Mouse (Mus musculus): ENCODE data around the gene Itgae. TPM values are rescaled to one million over a fixed set of nuclear protein-coding genes. Genes with fewer than 3 reads are reported as not detected.
A peak's percentile ranks its signal among the peaks of the same experiment; 100 is the strongest.

The Itgae gene
- polyA plus RNA-seq, 1 experiment from 2014 or later: 0.24 TPM

GRCm38 (mm10) chr11:73126495-73126894, 36.1 kb downstream of the Itgae start:
- no peaks in the 10 kb centered on the region for H3K4me1 ChIP-seq (ENCODE audit: control insufficient read depth, insufficient read depth, low read length)
- H3K27ac ChIP-seq (replicated peaks; ENCODE audit: low read depth, low read length): no peak overlapping the region
- WGBS: 88% methylated on average over 6 of the region's 6 CpGs
- DNase-seq: no peak
- no peak overlapping the region for H3K4me2 ChIP-seq (ENCODE audit: low read length)
- ATAC-seq (ENCODE audit: low FRiP score, low TSS enrichment): no peak
- H3K4me3 ChIP-seq (replicated peaks; ENCODE audit: low read depth, low read length): no peak overlapping the region
- H3K9me3 ChIP-seq (ENCODE audit: control insufficient read depth, low read length): no peaks in the 10 kb centered on the region
- no peak overlapping the region for H3K9ac ChIP-seq (replicated peaks; ENCODE audit: low read length)
- no peaks in the 10 kb centered on the region for H3K27me3 ChIP-seq (ENCODE audit: control insufficient read depth, insufficient read depth, low read length)
- no peaks in the 10 kb centered on the region for H3K36me3 ChIP-seq (ENCODE audit: control insufficient read depth, insufficient read depth, low read length)

- no peak for ATAC-seq (ENCODE audit: low FRiP score, low TSS enrichment)
- Histone ChIP-seq H3K4me3 (replicated peaks; ENCODE audit: low read depth, low read length) (no peak overlapping the region), H3K4me1 (ENCODE audit: control insufficient read depth, insufficient read depth, low read length) (no peaks in the 10 kb centered on the region), H3K9me3 (ENCODE audit: control insufficient read depth, low read length) (no peaks in the 10 kb centered on the region), H3K9ac (replicated peaks; ENCODE audit: low read length) (no peak overlapping the region), H3K27me3 (ENCODE audit: control insufficient read depth, insufficient read depth, low read length) (no peaks in the 10 kb centered on the region), H3K27ac (replicated peaks; ENCODE audit: low read depth, low read length) (no peak overlapping the region), H3K36me3 (ENCODE audit: control insufficient read depth, insufficient read depth, low read length) (no peaks in the 10 kb centered on the region), H3K4me2 (ENCODE audit: low read length) (no peak overlapping the region)
- 88% methylated on average over 7 of the region's 7 CpGs for WGBS
- no peak for DNase-seq
These were observed 40.6 kb downstream of the Itgae start for GRCm38 (mm10) chr11:73131020-73131419.

GRCm38 (mm10) chr11:73132999-73133398, 42.6 kb downstream of the Itgae start:
- 99% methylated on average over 6 of the region's 6 CpGs for WGBS
- Histone ChIP-seq H3K36me3 (ENCODE audit: control insufficient read depth, insufficient read depth, low read length) (no peaks in the 10 kb centered on the region), H3K4me1 (ENCODE audit: control insufficient read depth, insufficient read depth, low read length) (peaks cover 4% of the 10 kb centered on the region; the same call in 1 of the 2 replicates), H3K4me2 (ENCODE audit: low read length) (no peak overlapping the region), H3K27ac (replicated peaks; ENCODE audit: low read depth, low read length) (no peak overlapping the region), H3K9ac (replicated peaks; ENCODE audit: low read length) (no peak overlapping the region), H3K9me3 (ENCODE audit: control insufficient read depth, low read length) (no peaks in the 10 kb centered on the region), H3K4me3 (replicated peaks; ENCODE audit: low read depth, low read length) (no peak overlapping the region), H3K27me3 (ENCODE audit: control insufficient read depth, insufficient read depth, low read length) (no peaks in the 10 kb centered on the region)
- DNase-seq (no peak), ATAC-seq (ENCODE audit: low FRiP score, low TSS enrichment) (no peak)

- H3K27me3 ChIP-seq (ENCODE audit: control insufficient read depth, insufficient read depth, low read length): no peaks in the 10 kb centered on the region
- no peak overlapping the region for H3K9ac ChIP-seq (replicated peaks; ENCODE audit: low read length)
- H3K4me1 ChIP-seq (ENCODE audit: control insufficient read depth, insufficient read depth, low read length): peaks cover 4% of the 10 kb centered on the region; the same call in 1 of the 2 replicates
- ATAC-seq (ENCODE audit: low FRiP score, low TSS enrichment): no peak
- no peak overlapping the region for H3K4me2 ChIP-seq (ENCODE audit: low read length)
- H3K27ac ChIP-seq (replicated peaks; ENCODE audit: low read depth, low read length): no peak overlapping the region
- no peaks in the 10 kb centered on the region for H3K36me3 ChIP-seq (ENCODE audit: control insufficient read depth, insufficient read depth, low read length)
- H3K4me3 ChIP-seq (replicated peaks; ENCODE audit: low read depth, low read length): no peak overlapping the region
- no peak for DNase-seq
- H3K9me3 ChIP-seq (ENCODE audit: control insufficient read depth, low read length): no peaks in the 10 kb centered on the region
- 93% methylated on average over 5 of the region's 5 CpGs for WGBS
These were observed 43.8 kb downstream of the Itgae start for GRCm38 (mm10) chr11:73134222-73134621.

- no peaks in the 10 kb centered on the region for H3K36me3 ChIP-seq (ENCODE audit: control insufficient read depth, insufficient read depth, low read length)
- H3K4me1 ChIP-seq (ENCODE audit: control insufficient read depth, insufficient read depth, low read length): peaks cover 4% of the 10 kb centered on the region; the same call in 1 of the 2 replicates
- H3K9ac ChIP-seq (replicated peaks; ENCODE audit: low read length): no peak overlapping the region
- no peaks in the 10 kb centered on the region for H3K27me3 ChIP-seq (ENCODE audit: control insufficient read depth, insufficient read depth, low read length)
- H3K4me2 ChIP-seq (ENCODE audit: low read length): peak overlapping the region; percentile 80
- DNase-seq (no peak), ATAC-seq (ENCODE audit: low FRiP score, low TSS enrichment) (no peak)
- no peaks in the 10 kb centered on the region for H3K9me3 ChIP-seq (ENCODE audit: control insufficient read depth, low read length)
- no peak overlapping the region for H3K4me3 ChIP-seq (replicated peaks; ENCODE audit: low read depth, low read length)
- WGBS: 92% methylated on average over 6 of the region's 6 CpGs
- H3K27ac ChIP-seq (replicated peaks; ENCODE audit: low read depth, low read length): no peak overlapping the region
These were observed 46.2 kb downstream of the Itgae start for GRCm38 (mm10) chr11:73136587-73136986.

GRCm38 (mm10) chr11:73137116-73137515, 46.7 kb downstream of the Itgae start:
- ATAC-seq (ENCODE audit: low FRiP score, low TSS enrichment) (no peak), DNase-seq (no peak)
- Histone ChIP-seq H3K4me3 (replicated peaks; ENCODE audit: low read depth, low read length) (peak overlapping the region; percentile 76), H3K36me3 (ENCODE audit: control insufficient read depth, insufficient read depth, low read length) (no peaks in the 10 kb centered on the region), H3K9ac (replicated peaks; ENCODE audit: low read length) (peak overlapping the region; percentile 66; the same call in 1 of the 2 replicates), H3K4me1 (ENCODE audit: control insufficient read depth, insufficient read depth, low read length) (peaks cover 4% of the 10 kb centered on the region; the same call in 1 of the 2 replicates), H3K9me3 (ENCODE audit: control insufficient read depth, low read length) (no peaks in the 10 kb centered on the region), H3K27ac (replicated peaks; ENCODE audit: low read depth, low read length) (no peak overlapping the region), H3K4me2 (ENCODE audit: low read length) (peak overlapping the region; percentile 80), H3K27me3 (ENCODE audit: control insufficient read depth, insufficient read depth, low read length) (no peaks in the 10 kb centered on the region)
- WGBS: 47% methylated on average over 11 of the region's 11 CpGs

- H3K9me3 ChIP-seq (ENCODE audit: control insufficient read depth, low read length): no peaks in the 10 kb centered on the region
- under 1% methylated on average over 84 of the region's 84 CpGs for WGBS
These were observed 47.5 kb downstream of the Itgae start, which contains the start of gene Haspin for GRCm38 (mm10) chr11:73137591-73138501. Haspin (minus strand) TSS chr11:73138294.

GRCm38 (mm10) chr11:73144261-73144681, 53.9 kb downstream of the Itgae start:
- no peak for ATAC-seq (ENCODE audit: low FRiP score, low TSS enrichment)
- Histone ChIP-seq H3K27me3 (ENCODE audit: control insufficient read depth, insufficient read depth, low read length) (no peaks in the 10 kb centered on the region), H3K9ac (replicated peaks; ENCODE audit: low read length) (no peak overlapping the region), H3K4me2 (ENCODE audit: low read length) (no peak overlapping the region), H3K9me3 (ENCODE audit: control insufficient read depth, low read length) (no peaks in the 10 kb centered on the region), H3K27ac (replicated peaks; ENCODE audit: low read depth, low read length) (no peak overlapping the region), H3K4me1 (ENCODE audit: control insufficient read depth, insufficient read depth, low read length) (no peaks in the 10 kb centered on the region), H3K4me3 (replicated peaks; ENCODE audit: low read depth, low read length) (no peak overlapping the region), H3K36me3 (ENCODE audit: control insufficient read depth, insufficient read depth, low read length) (no peaks in the 10 kb centered on the region)
- no peak for DNase-seq
- 83% methylated on average over 1 of the region's 1 CpGs for WGBS

More at GRCm38 (mm10) chr11:73137591-73138501, 47.5 kb downstream of the Itgae start, which contains the start of gene Haspin:
- H3K4me1 ChIP-seq (ENCODE audit: control insufficient read depth, insufficient read depth, low read length): peaks cover 4% of the 10 kb centered on the region; the same call in 1 of the 2 replicates
- DNase-seq (peak; percentile 96), ATAC-seq (ENCODE audit: low FRiP score, low TSS enrichment) (peak; percentile 86)
- peak within 1 kb of the TSS; percentile 76 for H3K4me3 ChIP-seq (replicated peaks; ENCODE audit: low read depth, low read length)
- H3K4me2 ChIP-seq (ENCODE audit: low read length): peak within 1 kb of the TSS; percentile 80
- H3K9ac ChIP-seq (replicated peaks; ENCODE audit: low read length): peak within 1 kb of the TSS; percentile 66
- no peaks in the 10 kb centered on the region for H3K27me3 ChIP-seq (ENCODE audit: control insufficient read depth, insufficient read depth, low read length)
- H3K36me3 ChIP-seq (ENCODE audit: control insufficient read depth, insufficient read depth, low read length): no peaks in the 10 kb centered on the region
- H3K27ac ChIP-seq (replicated peaks; ENCODE audit: low read depth, low read length): no peak within 1 kb of the TSS

Measured in midbrain, embryonic 14.5 days (tissue).